Mouse (Mus musculus): ENCODE results near the gene Pi16.
A peak's percentile ranks its signal among the peaks of the same experiment; 100 is the strongest.
"Not testable (repeated sequence)": the region's sequence is repeated elsewhere in the genome, so short reads cannot be mapped to it uniquely, and the experiment has no call there.

Pi16 gene

GRCm38 (mm10) chr17:29317380-29317779 is at the start of gene Pi16:
Gene Pi16, plus strand, starts transcription at chr17:29317680.
- DNase-seq (ENCODE audit: low read depth, low spot score): not testable (repeated sequence)

- DNase-seq (ENCODE audit: low read depth, low spot score): no peak
Measured at GRCm38 (mm10) chr17:29267931-29268681, 49.4 kb upstream of the Pi16 start.

- DNase-seq (ENCODE audit: low read depth, low spot score): peak; percentile 85
Measured at GRCm38 (mm10) chr17:29268682-29269348, 48.7 kb upstream of the Pi16 start, which contains the start of gene BC004004. Gene BC004004, plus strand, starts transcription at chr17:29268788.

GRCm38 (mm10) chr17:29269349-29269706 is 48.2 kb upstream of the Pi16 start:
- DNase-seq (ENCODE audit: low read depth, low spot score): no peak

GRCm38 (mm10) chr17:29270148-29270698 is 47.3 kb upstream of the Pi16 start:
- DNase-seq (ENCODE audit: low read depth, low spot score): no peak

- no peak for DNase-seq (ENCODE audit: low read depth, low spot score)
Measured at GRCm38 (mm10) chr17:29273156-29273555, 44.3 kb upstream of the Pi16 start.

GRCm38 (mm10) chr17:29273889-29274288 is 43.6 kb upstream of the Pi16 start:
- DNase-seq (ENCODE audit: low read depth, low spot score): no peak

GRCm38 (mm10) chr17:29280422-29280821 is 37.1 kb upstream of the Pi16 start:
- DNase-seq (ENCODE audit: low read depth, low spot score): no peak

- no peak for DNase-seq (ENCODE audit: low read depth, low spot score)
Measured at GRCm38 (mm10) chr17:29281541-29281940, 35.9 kb upstream of the Pi16 start.

GRCm38 (mm10) chr17:29282216-29282952 is 35.1 kb upstream of the Pi16 start:
- DNase-seq (ENCODE audit: low read depth, low spot score): no peak

GRCm38 (mm10) chr17:29291793-29292192 is 25.7 kb upstream of the Pi16 start:
- no peak for DNase-seq (ENCODE audit: low read depth, low spot score)

GRCm38 (mm10) chr17:29292996-29293395 is 24.5 kb upstream of the Pi16 start:
- DNase-seq (ENCODE audit: low read depth, low spot score): no peak

- DNase-seq (ENCODE audit: low read depth, low spot score): no peak
Measured at GRCm38 (mm10) chr17:29293807-29294605, 23.5 kb upstream of the Pi16 start.

- no peak for DNase-seq (ENCODE audit: low read depth, low spot score)
Measured at GRCm38 (mm10) chr17:29295835-29296234, 21.6 kb upstream of the Pi16 start.

GRCm38 (mm10) chr17:29297321-29297720 is 20.2 kb upstream of the Pi16 start:
- no peak for DNase-seq (ENCODE audit: low read depth, low spot score)

GRCm38 (mm10) chr17:29297813-29298212 is 19.7 kb upstream of the Pi16 start:
- no peak for DNase-seq (ENCODE audit: low read depth, low spot score)

- DNase-seq (ENCODE audit: low read depth, low spot score): no peak
Measured at GRCm38 (mm10) chr17:29299282-29299681, 18.2 kb upstream of the Pi16 start.

- DNase-seq (ENCODE audit: low read depth, low spot score): no peak
Measured at GRCm38 (mm10) chr17:29300926-29301325, 16.6 kb upstream of the Pi16 start.

- DNase-seq (ENCODE audit: low read depth, low spot score): no peak
Measured at GRCm38 (mm10) chr17:29301421-29301820, 16.1 kb upstream of the Pi16 start.

- DNase-seq (ENCODE audit: low read depth, low spot score): no peak
Measured at GRCm38 (mm10) chr17:29302149-29302548, 15.3 kb upstream of the Pi16 start.

GRCm38 (mm10) chr17:29303087-29303486 is 14.4 kb upstream of the Pi16 start:
- no peak for DNase-seq (ENCODE audit: low read depth, low spot score)
